Mouse (Mus musculus): ENCODE measurements around the gene Retreg3. TPM values are rescaled to one million over a fixed set of nuclear protein-coding genes. Genes with fewer than 3 reads are reported as not detected.

Retreg3 gene
- 15.3 and 18.2 TPM in 2 replicates for polyA plus RNA-seq (2015; fragmentation: Nextera tagmentation; extraction: Ambion mirVana)

DNA sequence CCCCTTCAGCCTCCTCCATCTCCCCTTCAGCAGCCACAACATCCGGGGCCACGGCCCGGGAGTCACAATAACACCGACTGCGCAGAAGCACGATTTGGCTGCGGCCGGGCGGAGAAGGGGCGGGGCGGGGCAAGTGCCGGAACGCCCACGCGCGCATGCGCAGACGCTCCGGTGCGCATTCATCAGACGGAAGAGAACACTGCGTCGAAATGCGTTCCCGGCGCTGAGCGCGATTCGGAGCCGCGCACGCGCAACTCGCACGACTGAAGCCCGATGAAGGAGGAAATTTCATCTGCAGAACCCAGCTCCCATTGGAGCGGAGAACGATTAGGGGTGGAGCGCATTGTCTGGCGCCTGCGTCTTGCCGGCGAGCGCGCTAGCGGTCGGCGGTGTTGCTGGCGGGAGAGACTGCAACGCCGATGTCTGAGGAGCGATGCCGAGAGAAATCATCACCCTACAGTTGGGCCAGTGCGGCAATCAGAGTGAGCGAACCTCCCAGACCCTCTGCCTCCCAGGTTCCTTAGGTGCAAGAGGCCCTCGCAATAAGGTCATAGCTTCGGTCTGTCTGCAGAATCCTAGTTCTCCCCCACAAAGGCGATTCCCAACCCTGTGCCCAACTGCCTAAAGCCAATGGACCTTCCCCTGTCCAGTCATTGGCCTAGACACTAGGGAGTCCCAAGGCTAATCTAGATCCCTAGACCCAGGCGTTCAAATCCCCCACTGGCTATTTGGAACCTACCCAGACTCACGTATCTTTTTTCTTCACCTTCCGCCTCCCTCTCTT, at the start of gene Retreg3, which contains the start of gene Tubg1:
TSS of gene Retreg3 (minus strand) at position 133 of the 784 bp plus-strand sequence.
TSS of gene Tubg1 (plus strand) at position 178 of the 784 bp plus-strand sequence.
- peaks cover 18% of the 10 kb centered on the region for H3K36me3 ChIP-seq
- peak within 1 kb of the TSS; percentile 78 for H3K4me3 ChIP-seq
- WGBS = under 1% methylated on average over 61 of the region's 61 CpGs
- peaks cover 41% of the 10 kb centered on the region for H3K4me1 ChIP-seq (replicated peaks)
- ATAC-seq (replicated peaks; ENCODE audit: insufficient number of reproducible peaks, insufficient read depth, low FRiP score, low read depth) = peak; percentile 95
- no peaks in the 10 kb centered on the region for H3K9me3 ChIP-seq (replicated peaks)
- H3K27me3 ChIP-seq = no peaks in the 10 kb centered on the region
- peak within 1 kb of the TSS; percentile 93 for H3K9ac ChIP-seq
- peak within 1 kb of the TSS; percentile 84 for H3K4me2 ChIP-seq
- peak within 1 kb of the TSS; percentile 89 for H3K27ac ChIP-seq

- Histone ChIP-seq H3K4me3 (peak overlapping the region; percentile 82), H3K27me3 (peaks cover 40% of the 10 kb centered on the region), H3K4me2 (peak overlapping the region; percentile 91), H3K9me3 (replicated peaks) (no peaks in the 10 kb centered on the region), H3K27ac (no peak overlapping the region), H3K36me3 (peaks cover 44% of the 10 kb centered on the region), H3K9ac (peak overlapping the region; percentile 71; the same call in 1 of the 2 replicates), H3K4me1 (replicated peaks) (peaks cover 52% of the 10 kb centered on the region)
- WGBS = 67% methylated on average over 18 of the region's 18 CpGs
- no peak for ATAC-seq (replicated peaks; ENCODE audit: insufficient number of reproducible peaks, insufficient read depth, low FRiP score, low read depth)
Observed at GRCm38 (mm10) chr11:101168301-101168980, 48.7 kb upstream of the Retreg3 start.

GRCm38 (mm10) chr11:101167963-101168300, 48.2 kb upstream of the Retreg3 start:
- Histone ChIP-seq H3K4me1 (replicated peaks) (peaks cover 50% of the 10 kb centered on the region), H3K9me3 (replicated peaks) (no peaks in the 10 kb centered on the region), H3K9ac (no peak overlapping the region), H3K27me3 (peaks cover 42% of the 10 kb centered on the region), H3K4me2 (no peak overlapping the region), H3K36me3 (peaks cover 47% of the 10 kb centered on the region), H3K27ac (no peak overlapping the region), H3K4me3 (no peak overlapping the region)
- ATAC-seq (replicated peaks; ENCODE audit: insufficient number of reproducible peaks, insufficient read depth, low FRiP score, low read depth) = no peak
- 62% methylated on average over 8 of the region's 8 CpGs for WGBS

DNA sequence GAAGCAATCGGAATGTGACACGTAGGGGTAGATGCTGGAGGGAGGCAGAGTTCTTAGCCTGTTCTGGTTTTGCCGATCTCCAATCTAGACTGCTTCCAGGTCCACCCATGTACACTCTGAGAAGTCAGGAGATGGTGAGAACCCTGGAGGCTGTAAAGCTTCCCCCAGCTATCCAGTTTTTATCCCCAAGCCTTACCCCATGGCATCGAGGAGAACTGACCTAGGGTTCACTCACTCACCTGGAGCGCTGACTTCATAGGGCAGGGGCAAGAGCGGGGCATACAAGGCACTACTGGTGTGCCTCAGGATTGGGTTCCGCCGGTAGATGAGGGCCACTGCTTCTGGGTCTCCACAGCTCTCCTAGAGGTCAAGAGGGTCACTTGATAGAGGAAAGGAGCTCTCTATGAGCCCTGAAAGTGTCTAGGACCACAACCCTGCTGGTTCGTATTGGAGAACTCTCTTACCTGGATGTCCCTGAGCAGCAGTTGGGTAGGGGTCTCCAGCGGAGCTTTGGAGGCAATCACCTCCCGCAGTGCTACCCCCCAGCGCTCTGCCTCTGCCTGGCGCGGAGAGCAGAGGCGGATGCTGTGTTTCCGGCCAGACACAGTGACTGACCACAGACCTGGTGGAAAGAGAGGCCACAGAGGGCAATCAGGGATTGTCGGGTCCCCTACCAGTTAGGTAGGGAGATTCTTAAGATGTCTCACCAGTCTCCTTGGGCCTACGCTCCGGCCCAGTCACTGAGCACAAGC, 47.7 kb upstream of the Retreg3 start:
- 71% methylated on average over 19 of the region's 19 CpGs for WGBS
- no peak for ATAC-seq (replicated peaks; ENCODE audit: insufficient number of reproducible peaks, insufficient read depth, low FRiP score, low read depth)
- H3K27me3 ChIP-seq = peaks cover 42% of the 10 kb centered on the region

DNA sequence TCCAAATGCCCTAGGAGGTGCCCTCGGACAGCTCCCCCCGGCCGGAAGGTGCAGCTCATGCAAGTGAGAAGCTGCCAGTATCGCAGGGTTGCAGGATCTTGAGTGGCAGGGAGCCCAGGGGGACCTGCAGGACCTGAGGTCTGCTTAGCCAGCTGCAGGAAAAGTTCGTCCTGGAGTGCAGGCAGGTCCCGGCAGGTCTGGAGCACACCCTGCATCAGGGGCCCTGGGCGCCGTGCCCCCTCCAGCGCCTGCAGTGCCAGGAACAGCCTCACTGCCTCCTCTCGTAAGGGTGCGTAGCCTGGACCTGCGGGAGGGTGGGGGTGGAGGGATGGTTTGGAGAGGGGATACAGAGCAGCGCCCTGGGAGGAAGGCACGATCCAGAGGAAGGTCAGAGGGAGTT, 46.7 kb upstream of the Retreg3 start:
- Histone ChIP-seq H3K4me2 (no peak overlapping the region), H3K27me3 (peaks cover 42% of the 10 kb centered on the region), H3K4me1 (replicated peaks) (peaks cover 41% of the 10 kb centered on the region), H3K4me3 (no peak overlapping the region), H3K9ac (no peak overlapping the region), H3K36me3 (peaks cover 54% of the 10 kb centered on the region), H3K9me3 (replicated peaks) (no peaks in the 10 kb centered on the region), H3K27ac (no peak overlapping the region)
- 76% methylated on average over 14 of the region's 14 CpGs for WGBS
- ATAC-seq (replicated peaks; ENCODE audit: insufficient number of reproducible peaks, insufficient read depth, low FRiP score, low read depth) = no peak

More for the DNA sequence above, 47.7 kb upstream of the Retreg3 start:
- Histone ChIP-seq H3K4me2 (no peak overlapping the region), H3K4me3 (no peak overlapping the region), H3K9me3 (replicated peaks) (no peaks in the 10 kb centered on the region), H3K4me1 (replicated peaks) (peaks cover 49% of the 10 kb centered on the region), H3K9ac (no peak overlapping the region), H3K27ac (no peak overlapping the region), H3K36me3 (peaks cover 47% of the 10 kb centered on the region)

DNA sequence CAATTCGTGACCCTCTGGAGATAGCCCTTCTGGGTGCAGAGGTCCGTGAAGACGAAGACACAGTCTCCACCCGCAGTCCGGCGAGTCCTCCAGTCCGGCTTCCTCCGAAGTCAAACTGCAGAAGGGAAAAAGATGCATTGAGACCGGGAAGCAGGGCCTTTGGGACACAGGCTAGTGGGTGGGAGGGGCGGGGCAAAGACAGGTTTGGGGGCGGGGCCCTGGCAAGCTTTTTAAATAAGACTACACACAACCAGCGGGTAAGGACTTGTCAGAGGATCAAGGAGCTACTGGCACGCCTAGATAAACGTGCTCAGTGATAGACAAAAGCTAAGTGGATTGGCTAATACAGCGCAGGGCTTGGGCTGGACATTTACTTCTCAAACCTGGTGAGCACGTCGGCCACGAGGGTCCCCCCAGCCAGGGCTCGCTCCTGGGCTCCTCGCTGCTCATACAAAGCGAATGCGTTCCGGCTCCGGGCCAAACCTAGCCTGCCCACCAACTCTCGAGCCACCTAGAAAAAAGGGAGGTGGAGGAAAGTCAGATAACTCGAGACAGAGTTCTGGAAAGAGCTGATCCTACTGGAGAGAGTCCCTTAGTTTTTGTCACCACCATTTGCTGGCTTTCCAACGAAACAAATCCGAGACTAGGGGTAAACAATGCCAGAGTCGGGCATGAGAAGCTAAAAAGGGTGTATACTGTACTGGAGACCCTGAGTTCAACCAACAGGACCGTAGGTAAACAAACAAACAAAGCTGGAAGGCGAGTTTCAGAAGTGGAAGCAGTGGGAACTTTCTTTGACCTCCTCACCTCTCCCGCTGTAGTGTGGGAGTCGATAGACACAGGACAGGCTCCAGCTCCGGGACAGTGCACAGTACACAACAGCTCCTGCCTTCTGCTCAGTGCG, 45.2 kb upstream of the Retreg3 start:
- H3K4me3 ChIP-seq = peak overlapping the region; percentile 33; the same call in 1 of the 2 replicates
- peak overlapping the region; percentile 53 for H3K4me2 ChIP-seq
- peaks cover 54% of the 10 kb centered on the region for H3K36me3 ChIP-seq
- H3K9ac ChIP-seq = no peak overlapping the region
- H3K27ac ChIP-seq = no peak overlapping the region
- H3K9me3 ChIP-seq (replicated peaks) = no peaks in the 10 kb centered on the region
- H3K4me1 ChIP-seq (replicated peaks) = peaks cover 36% of the 10 kb centered on the region
- 48% methylated on average over 35 of the region's 35 CpGs for WGBS
- peaks cover 42% of the 10 kb centered on the region for H3K27me3 ChIP-seq
- ATAC-seq (replicated peaks; ENCODE audit: insufficient number of reproducible peaks, insufficient read depth, low FRiP score, low read depth) = peak; percentile 19; the same call in 1 of the 2 replicates

DNA sequence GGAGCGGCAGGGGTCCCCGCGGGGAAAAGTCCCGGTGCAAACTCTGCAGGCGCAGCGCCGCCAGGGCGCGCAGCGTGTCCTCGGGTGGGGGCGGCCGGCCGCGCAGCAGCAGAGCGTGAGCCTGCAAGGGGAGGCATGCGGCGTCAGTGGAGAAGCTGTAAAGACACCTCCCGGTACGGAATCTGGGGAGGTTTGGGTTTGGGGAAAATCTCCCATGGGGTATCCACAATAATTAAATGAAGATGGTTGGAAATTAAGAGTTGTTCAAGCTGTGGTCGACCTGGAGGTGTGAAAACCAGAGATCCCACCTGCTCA, 44.6 kb upstream of the Retreg3 start:
- peaks cover 42% of the 10 kb centered on the region for H3K27me3 ChIP-seq

GRCm38 (mm10) chr11:101163476-101164350, 44.0 kb upstream of the Retreg3 start:
- Histone ChIP-seq H3K9ac (no peak overlapping the region), H3K4me2 (peak overlapping the region; percentile 53), H3K9me3 (replicated peaks) (no peaks in the 10 kb centered on the region), H3K4me1 (replicated peaks) (peaks cover 24% of the 10 kb centered on the region), H3K4me3 (peak overlapping the region; percentile 33), H3K27ac (no peak overlapping the region), H3K36me3 (peaks cover 54% of the 10 kb centered on the region), H3K27me3 (peaks cover 42% of the 10 kb centered on the region)
- no peak for ATAC-seq (replicated peaks; ENCODE audit: insufficient number of reproducible peaks, insufficient read depth, low FRiP score, low read depth)
- 46% methylated on average over 49 of the region's 49 CpGs for WGBS

More for the DNA sequence above, 44.6 kb upstream of the Retreg3 start:
- Histone ChIP-seq H3K27ac (no peak overlapping the region), H3K4me1 (replicated peaks) (peaks cover 30% of the 10 kb centered on the region), H3K36me3 (peaks cover 54% of the 10 kb centered on the region), H3K9me3 (replicated peaks) (no peaks in the 10 kb centered on the region), H3K9ac (no peak overlapping the region), H3K4me3 (peak overlapping the region; percentile 33), H3K4me2 (peak overlapping the region; percentile 53)
- WGBS = 29% methylated on average over 21 of the region's 21 CpGs
- ATAC-seq (replicated peaks; ENCODE audit: insufficient number of reproducible peaks, insufficient read depth, low FRiP score, low read depth) = no peak

GRCm38 (mm10) chr11:101162772-101163171, 43.1 kb upstream of the Retreg3 start:
- peaks cover 50% of the 10 kb centered on the region for H3K36me3 ChIP-seq
- no peak overlapping the region for H3K9ac ChIP-seq
- no peak overlapping the region for H3K27ac ChIP-seq
- H3K4me1 ChIP-seq (replicated peaks) = peaks cover 18% of the 10 kb centered on the region
- H3K4me2 ChIP-seq = no peak overlapping the region
- 68% methylated on average over 5 of the region's 5 CpGs for WGBS
- no peak overlapping the region for H3K4me3 ChIP-seq
- ATAC-seq (replicated peaks; ENCODE audit: insufficient number of reproducible peaks, insufficient read depth, low FRiP score, low read depth) = no peak
- H3K9me3 ChIP-seq (replicated peaks) = no peaks in the 10 kb centered on the region
- peaks cover 42% of the 10 kb centered on the region for H3K27me3 ChIP-seq

GRCm38 (mm10) chr11:101162301-101162700, 42.6 kb upstream of the Retreg3 start:
- peaks cover 37% of the 10 kb centered on the region for H3K27me3 ChIP-seq
- no peak overlapping the region for H3K27ac ChIP-seq
- no peak overlapping the region for H3K9ac ChIP-seq
- no peaks in the 10 kb centered on the region for H3K9me3 ChIP-seq (replicated peaks)
- H3K36me3 ChIP-seq = peaks cover 46% of the 10 kb centered on the region
- H3K4me3 ChIP-seq = no peak overlapping the region
- H3K4me2 ChIP-seq = no peak overlapping the region
- WGBS = 58% methylated on average over 5 of the region's 5 CpGs
- H3K4me1 ChIP-seq (replicated peaks) = peaks cover 18% of the 10 kb centered on the region
- no peak for ATAC-seq (replicated peaks; ENCODE audit: insufficient number of reproducible peaks, insufficient read depth, low FRiP score, low read depth)

Data from heart, embryonic 15.5 days (tissue).